Mouse (Mus musculus) layer of hippocampus, adult 11-12 months (tissue): ENCODE measurements at regions not wholly inside any gene's neighbourhood (a gene's known extent, or its start where the extent isn't known, plus 50 kb on each side); places are given as distances from the start of the nearest gene placed in this dataset.
"Not testable (repeated sequence)": the region's sequence is repeated elsewhere in the genome, so short reads cannot be mapped to it uniquely, and the experiment has no call there.

Experiments
- DNase-seq: peaks from one replicate; pipeline ENCODE4 v3.0.0; 2022; ENCODE audit warnings: low spot score

- DNase-seq: not testable (repeated sequence)
Measured at GRCm38 (mm10) chr9:5718585-5718984, 373.4 kb downstream of the Casp12 start.

- DNase-seq: no peak
Measured at GRCm38 (mm10) chr9:5728843-5729242, 383.6 kb downstream of the Casp12 start.

DNA sequence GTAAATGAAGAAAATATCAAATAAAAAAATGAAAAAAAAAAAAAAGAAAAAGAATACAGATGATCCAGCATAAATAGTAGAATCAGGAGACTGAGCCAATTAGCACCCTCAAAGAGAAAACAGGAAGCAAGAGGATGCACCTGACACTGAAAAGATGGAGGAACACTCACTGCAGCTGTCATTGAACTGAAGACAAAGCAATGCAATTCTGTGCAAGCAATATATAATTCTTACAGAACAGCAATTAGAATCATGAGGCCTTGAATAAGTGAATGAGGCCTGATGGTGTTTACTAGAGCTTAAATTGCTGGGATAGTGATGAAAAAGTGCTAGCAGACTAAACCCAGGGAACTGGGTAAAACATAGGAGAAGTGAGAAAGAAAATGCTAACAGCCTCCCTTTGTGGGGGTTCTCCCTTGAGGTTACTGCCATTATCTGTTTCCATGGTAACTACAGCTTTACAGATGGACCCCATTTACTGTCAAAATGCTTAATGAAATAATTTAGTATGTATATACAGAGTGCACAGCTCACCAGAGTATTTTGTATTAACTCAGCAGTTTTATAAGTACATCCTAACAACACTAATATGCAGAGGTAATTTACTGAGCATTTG, 407.6 kb downstream of the Casp12 start:
- no peak for DNase-seq

- DNase-seq: no peak
Measured at GRCm38 (mm10) chr9:5753785-5754184, 408.6 kb downstream of the Casp12 start.

GRCm38 (mm10) chr9:5761215-5761614, 407.2 kb upstream of the Pdgfd start:
- no peak for DNase-seq

DNA sequence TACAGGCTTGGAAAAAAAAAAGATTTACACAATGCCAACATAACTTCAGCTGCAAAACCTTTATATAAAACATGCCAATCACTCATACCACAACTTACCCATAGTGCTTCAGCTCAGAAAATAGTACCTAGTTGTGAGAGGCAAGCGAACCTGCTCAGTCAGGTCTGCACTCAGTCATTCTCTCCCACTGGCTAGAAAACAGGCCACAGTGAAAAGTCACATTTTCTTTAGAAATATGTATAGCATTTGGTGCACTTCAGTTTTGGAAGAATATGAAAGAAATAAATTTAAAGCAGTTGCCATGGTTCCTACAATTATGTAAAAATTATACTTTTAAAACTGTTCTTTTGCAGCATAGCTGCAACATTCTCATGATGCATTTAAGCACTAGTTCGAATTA, 398.5 kb upstream of the Pdgfd start:
- DNase-seq: no peak

GRCm38 (mm10) chr9:5771158-5771557, 397.2 kb upstream of the Pdgfd start:
- no peak for DNase-seq
